Mouse (Mus musculus) heart, adult 2 months (tissue): ENCODE measurements at regions not wholly inside any gene's neighbourhood (a gene's known extent, or its start where the extent isn't known, plus 50 kb on each side); places are given as distances from the start of the nearest gene placed in this dataset.

Experiments
- CTCF ChIP-seq: fragments of 200-600 bp; IDR thresholded peaks from 2 replicates; pipeline ENCODE4 v1.8.1; 2022; ENCODE audit warnings: antibody characterized with exemption, mild to moderate bottlenecking, moderate library complexity
- EP300 ChIP-seq: fragments of 200-500 bp; IDR thresholded peaks from 2 replicates; pipeline ENCODE4 v1.6.1; 2011; ENCODE audit warnings: low read depth, low read length, control low read depth; ENCODE audit not compliant: insufficient read depth
- POLR2A ChIP-seq: fragments of 200-500 bp; IDR thresholded peaks from 2 replicates; pipeline ENCODE4 v1.6.1; 2011; ENCODE audit warnings: mild to moderate bottlenecking, low read depth, low read length, control low read depth; ENCODE audit not compliant: insufficient read depth

DNA sequence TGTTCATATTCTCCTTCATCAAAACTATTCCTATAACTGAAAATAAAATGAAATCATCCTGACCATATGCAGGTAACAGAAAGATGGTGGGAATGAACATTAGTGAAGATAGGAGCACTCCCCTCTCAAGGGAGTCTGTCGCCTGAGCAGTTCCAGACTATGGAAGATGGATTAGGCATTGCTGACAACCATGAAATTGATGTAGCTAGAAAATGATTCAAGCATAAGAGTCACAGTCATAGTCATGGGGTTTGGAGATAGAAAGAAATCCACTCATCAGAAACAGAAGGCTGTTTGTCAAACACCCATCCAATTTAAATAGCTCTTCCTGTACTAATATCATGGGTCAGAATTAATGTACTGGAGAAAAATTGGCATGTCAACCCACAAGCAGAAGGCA, 191.2 kb upstream of the Rps6ka3 start:
- TF ChIP-seq CTCF (no peak), POLR2A (no peak), EP300 (no peak)
